Mouse (Mus musculus) heart, adult 2 months (tissue): ENCODE data around the gene Ncaph2.

ENCODE experiments used
- CTCF ChIP-seq: fragments of 200-600 bp; IDR thresholded peaks from 2 replicates; pipeline ENCODE4 v1.8.1; 2022; ENCODE audit warnings: antibody characterized with exemption, mild to moderate bottlenecking, moderate library complexity
- EP300 ChIP-seq: fragments of 200-500 bp; IDR thresholded peaks from 2 replicates; pipeline ENCODE4 v1.6.1; 2011; ENCODE audit warnings: low read depth, low read length, control low read depth; ENCODE audit not compliant: insufficient read depth
- POLR2A ChIP-seq: fragments of 200-500 bp; IDR thresholded peaks from 2 replicates; pipeline ENCODE4 v1.6.1; 2011; ENCODE audit warnings: mild to moderate bottlenecking, low read depth, low read length, control low read depth; ENCODE audit not compliant: insufficient read depth

DNA sequence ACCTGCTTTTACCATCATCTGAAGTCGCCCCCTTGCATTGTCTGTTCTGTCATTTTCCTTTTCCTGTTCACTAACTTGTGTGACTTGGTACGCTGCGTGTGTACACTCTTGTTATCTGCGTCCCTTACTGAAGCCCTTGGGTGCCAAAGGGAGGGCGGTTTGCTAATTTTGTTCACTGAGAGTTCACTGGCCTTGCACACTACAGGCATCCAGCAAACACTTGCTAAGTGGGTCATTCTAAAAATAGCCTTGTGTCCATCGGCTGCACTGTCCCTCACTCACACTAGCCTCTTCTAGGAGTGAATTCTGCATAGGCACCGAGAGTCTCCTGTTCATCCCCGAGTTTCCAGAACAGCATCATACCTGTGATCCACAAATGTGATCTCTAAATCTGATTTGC lies 59.8 kb downstream of the Ncaph2 start:
- TF ChIP-seq CTCF (no peak), POLR2A (peak; percentile 16; the same call in 1 of the 2 replicates), EP300 (peak; percentile 75)
